Mouse (Mus musculus): ENCODE measurements around the gene Pnpla2.

Pnpla2 gene

GRCm38 (mm10) chr7:141483114-141483653 is 28.2 kb downstream of the Pnpla2 start:
- no peak for DNase-seq (ENCODE audit: low spot score in 2 of 2)

GRCm38 (mm10) chr7:141484186-141485120 is 29.5 kb downstream of the Pnpla2 start:
- DNase-seq (ENCODE audit: low spot score in 2 of 2) = no peak

- no peak for DNase-seq (ENCODE audit: low spot score in 2 of 2)
These were observed 30.2 kb downstream of the Pnpla2 start for GRCm38 (mm10) chr7:141485186-141485585.

DNA sequence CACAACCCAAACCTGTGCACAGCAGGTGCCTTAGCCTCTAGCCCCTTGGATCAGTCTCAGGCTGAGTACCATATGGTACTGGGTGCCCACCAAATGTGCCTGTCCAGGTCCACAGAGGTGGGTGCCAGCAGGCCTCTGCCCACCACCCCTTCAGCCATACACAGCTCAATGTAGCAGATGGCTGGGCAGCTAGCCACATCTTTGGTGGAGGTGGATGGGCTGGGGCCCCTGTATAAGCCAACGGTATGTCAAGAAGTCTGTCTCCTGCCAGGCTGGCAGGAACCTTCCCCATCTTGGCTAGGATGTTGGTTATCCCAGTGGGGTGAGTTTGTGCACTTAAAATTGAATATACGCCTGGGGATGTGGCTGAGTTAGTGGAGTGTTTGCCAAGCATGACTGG is 30.6 kb downstream of the Pnpla2 start:
- peak in 1 of 2 experiments; percentile 42 for DNase-seq (ENCODE audit: low spot score in 2 of 2)

GRCm38 (mm10) chr7:141486239-141486638 is 31.2 kb downstream of the Pnpla2 start:
- no peak for DNase-seq (ENCODE audit: low spot score in 2 of 2)

DNA sequence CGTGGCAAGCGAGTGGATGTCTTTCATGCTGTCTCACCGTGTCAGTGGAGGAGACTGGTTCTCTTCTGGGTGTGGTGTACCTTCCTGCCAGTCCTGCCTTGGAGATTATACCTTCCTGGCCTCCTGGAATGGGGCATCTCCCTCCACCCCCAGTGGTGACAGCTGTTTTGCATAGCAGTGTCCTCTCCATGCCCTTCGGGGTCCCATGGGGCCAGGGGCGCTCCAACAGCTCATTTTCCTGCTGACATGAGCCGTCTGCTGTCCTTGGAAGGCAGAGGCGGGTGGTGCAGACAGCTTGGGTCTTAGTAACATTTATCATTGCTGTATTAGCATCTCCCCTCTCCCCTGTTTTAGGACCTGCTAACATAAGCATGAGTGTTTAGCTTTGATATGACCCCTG is 32.1 kb downstream of the Pnpla2 start:
- no peak for DNase-seq (ENCODE audit: low spot score in 2 of 2)

DNA sequence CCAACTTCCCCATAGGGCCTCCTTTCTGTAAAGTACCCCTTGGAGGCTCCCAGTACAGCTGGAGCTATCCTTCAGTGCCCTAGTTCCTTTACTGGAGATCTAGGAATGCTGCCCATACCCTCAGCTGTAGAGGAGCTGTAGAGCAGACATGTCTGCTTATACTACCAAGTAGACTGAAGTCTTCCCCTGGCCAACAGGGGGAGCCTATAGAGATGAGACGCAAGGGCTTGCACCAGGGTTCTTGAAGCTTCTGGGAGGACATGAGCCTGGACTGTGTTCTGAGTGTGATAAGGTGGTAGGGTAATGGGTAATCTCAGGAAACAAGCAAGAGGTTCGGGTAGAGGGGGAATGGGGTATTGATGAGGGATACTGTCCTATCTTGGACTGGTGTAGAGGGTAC is 36.2 kb downstream of the Pnpla2 start:
- DNase-seq (ENCODE audit: low spot score in 2 of 2) = no peak

DNA sequence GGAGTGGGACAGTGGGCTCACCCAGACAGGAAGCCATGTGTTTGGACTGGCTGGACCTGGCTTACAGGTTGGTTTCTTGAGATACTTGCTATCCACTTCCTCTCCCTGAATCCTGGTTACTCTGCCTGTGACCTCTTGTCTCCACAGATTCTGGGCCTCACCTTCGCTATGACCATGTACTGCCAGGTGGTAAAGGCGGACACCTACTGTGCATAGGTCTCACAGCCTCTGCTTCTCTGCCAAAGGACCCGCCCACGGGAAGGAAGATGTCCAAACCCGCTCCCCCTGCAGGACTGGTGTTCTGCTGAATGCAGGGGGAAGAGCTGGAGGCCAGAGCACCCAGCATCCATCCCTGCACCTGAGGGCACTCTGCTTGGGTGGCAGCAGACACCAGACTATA is 37.7 kb downstream of the Pnpla2 start:
- DNase-seq (ENCODE audit: low spot score in 2 of 2) = no peak

DNA sequence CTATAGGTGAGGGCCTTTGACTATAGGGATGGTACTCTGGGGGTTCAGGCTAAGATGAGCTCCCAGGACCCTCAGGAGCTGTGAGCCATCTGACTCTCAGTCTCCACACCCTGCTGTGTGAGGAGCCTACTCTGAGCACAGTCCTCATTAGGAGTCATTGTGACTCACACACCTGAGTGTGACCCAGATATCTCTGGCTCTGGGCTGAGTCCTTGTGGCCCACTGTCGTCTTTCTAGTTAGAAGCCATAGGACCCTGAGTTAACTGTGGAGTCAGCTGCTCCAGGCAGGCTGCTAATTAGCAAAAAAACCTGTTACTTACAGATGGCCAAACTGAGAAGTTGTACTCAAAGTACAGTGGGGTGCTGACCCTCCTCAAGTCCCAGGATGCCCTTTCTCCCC is 38.7 kb downstream of the Pnpla2 start:
- DNase-seq (ENCODE audit: low spot score in 2 of 2) = no peak

GRCm38 (mm10) chr7:141495379-141495778 is 40.4 kb downstream of the Pnpla2 start:
- DNase-seq (ENCODE audit: low spot score in 2 of 2) = no peak

GRCm38 (mm10) chr7:141495940-141496339 is 40.9 kb downstream of the Pnpla2 start:
- DNase-seq (ENCODE audit: low spot score in 2 of 2) = no peak

GRCm38 (mm10) chr7:141497600-141497999 is 42.6 kb downstream of the Pnpla2 start:
- no peak for DNase-seq (ENCODE audit: low spot score in 2 of 2)

DNA sequence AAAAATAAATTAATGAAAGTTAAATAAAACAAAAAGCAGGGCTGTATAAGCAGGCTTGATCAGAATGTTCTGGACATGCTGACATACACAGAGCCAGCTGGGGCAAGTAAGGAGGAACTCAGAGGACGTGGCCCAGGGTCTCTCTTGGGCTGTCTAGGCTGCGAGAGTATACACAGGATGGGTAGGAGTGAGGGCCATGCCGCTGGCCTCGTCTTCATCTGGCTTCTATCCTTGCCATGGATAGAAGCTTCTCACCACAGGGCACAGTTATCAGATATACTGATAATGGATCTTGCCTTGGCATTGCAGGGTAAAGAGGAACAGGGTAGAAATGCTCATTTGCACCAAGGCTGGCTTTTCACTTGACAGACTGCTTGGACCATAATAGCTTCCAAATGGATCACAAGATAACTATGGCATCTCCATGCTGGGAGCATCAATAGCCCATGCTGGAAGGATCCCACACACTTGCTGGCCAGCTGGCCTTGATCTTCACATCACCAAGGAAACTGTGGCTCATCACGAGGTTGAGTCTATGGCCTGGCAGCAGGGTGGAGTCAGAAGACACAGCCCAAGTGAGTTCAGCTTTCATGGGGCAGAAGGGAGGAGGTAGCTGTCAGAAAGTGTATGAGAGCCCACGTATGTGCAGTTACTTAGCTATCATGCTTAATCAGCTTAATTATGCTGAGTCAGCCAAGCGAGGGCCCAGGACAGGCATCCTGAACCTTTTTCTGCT is 47.0 kb downstream of the Pnpla2 start:
- DNase-seq (ENCODE audit: low spot score in 2 of 2) = no peak

DNA sequence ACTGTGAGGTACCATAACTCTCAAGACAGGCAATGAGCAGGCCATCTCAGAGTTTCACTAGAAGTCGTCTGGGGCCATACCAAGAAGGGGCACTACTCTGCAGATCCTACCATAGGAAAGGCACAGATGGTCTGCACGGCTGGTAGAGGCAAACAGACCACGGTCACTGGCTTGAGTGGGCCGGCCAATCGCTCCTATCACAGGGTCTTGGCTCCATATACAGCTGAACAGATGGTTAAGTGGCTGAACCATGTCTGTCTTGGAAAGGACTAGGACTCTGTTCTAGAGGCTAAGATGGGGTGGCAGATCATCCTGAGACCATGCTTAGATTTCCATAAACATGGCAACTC is 47.5 kb downstream of the Pnpla2 start:
- no peak for DNase-seq (ENCODE audit: low spot score in 2 of 2)

DNA sequence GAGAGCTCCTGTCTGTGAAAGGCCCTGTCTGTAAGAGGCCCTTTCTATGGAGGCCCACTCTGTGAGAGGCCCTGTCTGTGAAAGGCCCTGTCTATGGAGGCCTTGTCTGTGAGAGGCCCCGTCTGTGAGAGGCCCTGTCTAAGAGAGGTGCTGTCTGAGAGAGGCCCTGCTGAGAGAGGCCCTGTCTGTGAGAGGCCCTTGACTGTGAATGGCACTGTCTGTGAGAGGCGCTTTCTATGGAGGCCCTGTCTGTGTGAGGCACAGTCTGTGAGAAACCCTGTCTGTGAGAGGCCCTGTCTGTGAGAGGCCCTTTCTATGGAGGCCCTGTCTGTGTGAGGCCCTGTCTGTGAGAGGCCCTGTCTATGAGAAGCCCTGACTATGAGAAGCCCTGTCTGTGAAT is 51.3 kb downstream of the Pnpla2 start:
- no peak for DNase-seq (ENCODE audit: low spot score in 2 of 2)

DNA sequence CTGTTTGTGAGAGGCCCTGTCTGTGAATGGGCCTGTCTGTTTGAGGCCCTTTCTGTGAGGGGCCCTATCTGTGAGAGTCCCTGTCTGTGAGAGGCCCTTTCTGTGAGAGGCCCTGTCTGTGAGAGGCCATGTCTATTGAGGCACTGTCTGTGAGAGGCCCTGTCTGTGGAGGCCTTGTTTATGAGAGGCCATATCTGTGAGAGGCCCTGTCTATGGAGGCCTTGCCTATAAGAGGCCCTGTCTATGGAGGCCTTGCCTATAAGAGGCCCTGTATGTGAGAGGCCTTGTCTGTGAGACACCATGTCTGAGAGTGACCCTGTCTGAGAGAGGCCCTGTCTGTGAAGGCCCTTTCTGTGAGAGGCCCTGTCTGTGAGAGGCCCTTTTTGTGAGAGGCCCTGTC is 53.2 kb downstream of the Pnpla2 start:
- no peak for DNase-seq (ENCODE audit: low spot score in 2 of 2)

DNA sequence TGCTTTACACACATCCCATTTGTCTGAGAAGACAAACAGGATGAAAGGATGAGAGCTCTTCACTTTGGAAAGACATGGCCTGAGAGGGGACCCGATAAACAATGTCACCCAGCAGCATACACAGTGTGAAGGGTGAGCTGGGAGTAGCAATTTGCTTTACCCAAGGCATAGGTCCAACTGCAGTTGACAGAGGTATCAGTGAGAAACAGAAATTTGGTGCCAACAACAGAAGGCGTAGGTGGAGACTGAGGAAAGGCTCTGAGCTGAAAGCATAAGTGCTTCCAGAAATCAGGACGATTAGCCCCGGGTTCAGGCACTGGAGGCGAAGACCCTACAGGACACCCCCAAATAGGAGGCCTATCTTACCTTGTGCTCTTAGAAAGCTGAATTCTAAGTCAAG is 55.2 kb downstream of the Pnpla2 start:
- no peak for DNase-seq (ENCODE audit: low spot score in 2 of 2)

All from right cerebral cortex, postnatal 10 days (tissue).